Comparison of ENCODE assay signal across 1 mouse cellular context in the genomic region with DNA sequence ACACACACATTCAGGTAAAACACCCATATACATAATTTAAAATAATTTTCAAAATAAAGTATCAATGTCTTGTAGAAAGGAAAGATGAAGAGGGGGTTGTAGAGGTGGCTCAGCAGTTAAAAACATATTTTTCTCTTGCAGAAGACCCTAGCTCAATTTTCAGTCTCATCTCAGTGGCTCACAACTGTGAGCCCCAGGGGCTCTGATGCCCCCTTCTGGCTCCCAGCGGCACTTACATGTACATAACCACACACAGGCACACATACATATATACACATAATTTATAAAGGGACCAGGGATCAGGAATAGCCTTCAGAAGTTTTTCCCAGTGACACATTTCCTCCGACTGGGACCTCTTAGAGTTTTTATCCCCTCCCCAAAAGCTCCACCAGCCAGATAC.
TF ChIP-seq lines count a peak whose summit lies in the region.

No protein-coding gene starts in this region.

TF ChIP-seq in CH12.LX, 34 proteins besides CTCF, POLR2A, EP300 and RAD21:
- TF ChIP-seq ZKSCAN1 (IDR thresholded peaks at IDR 0.05; ENCODE audit: borderline replicate concordance, low read depth, low read length) = no peak
- TF ChIP-seq SMC3 (IDR thresholded peaks at IDR 0.05; ENCODE audit: low read depth, low read length) = peak; percentile 15; the same call in 1 of the 2 replicates
